Mouse (Mus musculus) stomach, postnatal 0 days (tissue): ENCODE results near the gene Zfp831. TPM values are rescaled to one million over a fixed set of nuclear protein-coding genes. Genes with fewer than 3 reads are reported as not detected.

ENCODE experiments used
- ATAC-seq: fragments of 200-750 bp; cut with Nextera tagmentation; 2 replicates; pipeline ENCODE4 v1.8.0; 2017; ENCODE audit not compliant: low FRiP score, low TSS enrichment
- DNase-seq: peaks from one replicate; pipeline ENCODE4 v3.0.0-alpha.2; 2016; ENCODE audit warnings: low spot score
- H3K27ac ChIP-seq: fragments of 300-500 bp; sonication (generic); replicated peaks from 2 replicates; pipeline ENCODE4 v1.5.1; 2014; ENCODE audit warnings: mild to moderate bottlenecking, control low read depth
- H3K27me3 ChIP-seq: fragments of 300-500 bp; sonication (generic); 2 replicates; pipeline ENCODE4 v1.6.1; 2014; ENCODE audit warnings: low read length; ENCODE audit not compliant: control insufficient read depth, insufficient read depth
- H3K36me3 ChIP-seq: fragments of 300-500 bp; sonication (generic); 2 replicates; pipeline ENCODE4 v1.6.1; 2014; ENCODE audit warnings: low read length, mixed read lengths; ENCODE audit not compliant: control insufficient read depth, insufficient read depth
- H3K4me1 ChIP-seq: fragments of 300-500 bp; sonication (generic); replicated peaks from 2 replicates; pipeline ENCODE4 v1.6.1; 2014; ENCODE audit warnings: antibody characterized with exemption; ENCODE audit not compliant: control insufficient read depth, insufficient read depth
- H3K4me2 ChIP-seq: fragments of 300-500 bp; sonication (generic); replicated peaks from 2 replicates; pipeline ENCODE4 v1.6.1; 2014; ENCODE audit warnings: low read depth, mild to moderate bottlenecking, control low read depth, moderate library complexity
- H3K4me3 ChIP-seq: fragments of 300-500 bp; sonication (generic); 2 replicates; pipeline ENCODE4 v1.5.1; 2014; ENCODE audit warnings: low read depth, low read length, control low read depth
- H3K9ac ChIP-seq: fragments of 300-500 bp; sonication (generic); 2 replicates; pipeline ENCODE4 v1.6.1; 2014; ENCODE audit warnings: mild to moderate bottlenecking, low read length, control low read depth, mixed read lengths
- H3K9me3 ChIP-seq: fragments of 300-500 bp; sonication (generic); 2 replicates; pipeline ENCODE4 v1.6.1; 2016; ENCODE audit warnings: low read length; ENCODE audit not compliant: control insufficient read depth
- CTCF ChIP-seq: IDR thresholded peaks from 2 replicates; pipeline ENCODE4 v1.5.1; 2016; ENCODE audit warnings: antibody characterized with exemption, low read depth, mild to moderate bottlenecking, moderate library complexity
- EP300 ChIP-seq: optimal IDR thresholded peaks from 2 replicates; pipeline ENCODE3; 2016; ENCODE audit warnings: antibody characterized with exemption
- WGBS: fragments of 180-500 bp; shearing (Covaris S2); extraction: QIAGEN DNeasy Blood & Tissue Kit; methylation state at CpG from one replicate; pipeline ENCODE4 v1.1.7; 2014; 5-methylcytosine and 5-hydroxymethylcytosine counted together
- polyA plus RNA-seq: library from polyadenylated mRNA; unstranded; fragments of >200 nt; fragmentation: Nextera tagmentation; extraction: Ambion mirVana; gene quantifications from 2 replicates; pipeline ENCODE4 v1.2.1, GENCODE M21; 2015

The Zfp831 gene
- polyA plus RNA-seq, 1 experiment from 2014 or later = not detected

DNA sequence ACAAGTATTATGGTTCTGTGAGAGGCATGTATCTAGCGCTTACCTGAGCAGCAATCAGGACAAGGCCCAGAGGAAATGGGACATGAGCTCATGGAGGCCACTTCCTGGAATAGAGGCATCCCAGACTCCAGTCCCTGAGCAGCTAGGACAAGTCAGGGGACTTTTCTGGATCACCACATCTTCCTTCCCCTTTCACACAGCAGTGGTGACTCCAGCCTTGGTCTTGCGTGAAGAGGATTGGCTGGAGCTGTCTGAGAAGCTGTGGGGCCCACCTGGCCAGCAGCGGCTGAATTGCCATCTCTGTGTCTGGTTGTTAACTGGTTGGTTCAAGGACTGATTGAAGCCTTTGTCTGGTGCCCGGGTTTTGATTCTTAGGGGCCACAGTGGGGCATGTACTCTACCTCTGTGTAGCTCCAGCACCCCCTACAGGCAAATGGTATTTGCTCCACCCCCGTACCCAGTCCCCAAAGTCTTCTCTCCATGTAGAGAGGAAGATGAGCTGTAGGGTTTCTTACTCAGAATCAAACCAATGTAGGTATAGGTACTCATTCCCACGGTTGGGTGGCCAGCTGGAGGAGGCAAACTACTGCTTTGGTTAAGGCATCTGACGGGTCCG, 15.0 kb downstream of the Zfp831 start:
- no peak overlapping the region for H3K4me3 ChIP-seq
- TF ChIP-seq EP300 = no peak
- 0 out of 2 replicates have a peak, but pooled peaks have one; percentile 24 for TF ChIP-seq CTCF
- no peak for ATAC-seq
- H3K27me3 ChIP-seq = no peaks in the 10 kb centered on the region
- no peaks in the 10 kb centered on the region for H3K9me3 ChIP-seq
- H3K9ac ChIP-seq = no peak overlapping the region
- no peak for DNase-seq
- no peaks in the 10 kb centered on the region for H3K36me3 ChIP-seq
- 78% methylated on average over 8 of the region's 8 CpGs for WGBS
- H3K4me1 ChIP-seq = no peaks in the 10 kb centered on the region
- H3K4me2 ChIP-seq = no peak overlapping the region
- no peak overlapping the region for H3K27ac ChIP-seq

DNA sequence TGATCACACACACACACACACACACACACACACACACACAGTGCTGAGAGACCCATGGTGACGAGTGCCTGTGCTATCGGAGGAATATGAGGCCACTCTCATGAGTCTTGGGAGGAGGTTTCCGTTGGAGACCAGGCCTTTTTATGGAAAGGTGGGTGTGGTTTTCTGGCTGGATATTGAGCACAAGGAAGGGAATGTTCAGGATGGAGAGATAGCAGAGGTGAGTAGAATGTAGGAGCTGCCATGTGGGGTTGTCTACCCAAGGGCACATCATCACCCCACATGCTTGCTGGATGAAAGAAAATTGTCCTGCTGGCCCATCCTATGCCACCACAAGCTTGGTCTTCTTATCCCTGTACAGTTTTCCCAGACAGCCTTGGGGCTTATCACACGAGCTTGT, 16.5 kb downstream of the Zfp831 start:
- DNase-seq = no peak
- H3K9me3 ChIP-seq = no peaks in the 10 kb centered on the region
- no peaks in the 10 kb centered on the region for H3K36me3 ChIP-seq
- H3K4me1 ChIP-seq = no peaks in the 10 kb centered on the region
- TF ChIP-seq CTCF = no peak
- TF ChIP-seq EP300 = no peak
- H3K27me3 ChIP-seq = no peaks in the 10 kb centered on the region
- no peak overlapping the region; the same call in 1 of the 2 replicates for H3K27ac ChIP-seq
- peak; percentile 20 for ATAC-seq
- 67% methylated on average over 4 of the region's 4 CpGs for WGBS
- no peak overlapping the region for H3K4me3 ChIP-seq
- H3K4me2 ChIP-seq = no peak overlapping the region
- no peak overlapping the region for H3K9ac ChIP-seq

DNA sequence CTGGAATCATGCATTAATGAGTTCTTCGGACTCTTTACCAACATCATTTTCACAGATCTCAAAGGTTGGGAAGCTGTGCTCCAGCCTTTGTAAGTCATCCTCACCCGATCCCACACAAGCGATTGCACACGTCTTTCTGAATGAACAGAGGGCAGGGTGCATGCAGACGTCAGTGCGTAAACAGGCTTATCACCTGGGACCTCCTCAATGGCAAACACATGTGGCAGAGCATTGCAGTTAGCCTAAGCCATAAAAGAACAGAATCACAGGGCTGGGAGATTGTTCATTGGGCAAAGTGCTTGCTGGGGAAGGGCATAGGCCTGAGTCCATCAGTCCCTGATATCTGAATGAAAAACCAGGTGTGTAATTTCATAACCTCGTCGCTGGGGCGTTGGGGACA, 17.0 kb downstream of the Zfp831 start:
- H3K27ac ChIP-seq = no peak overlapping the region; the same call in none of the 2 replicates
- ATAC-seq (peak; percentile 96), DNase-seq (peak; percentile 81)
- TF ChIP-seq EP300 = no peak
- TF ChIP-seq CTCF = no peak
- no peaks in the 10 kb centered on the region for H3K27me3 ChIP-seq
- no peaks in the 10 kb centered on the region for H3K9me3 ChIP-seq
- no peak overlapping the region for H3K9ac ChIP-seq
- no peak overlapping the region for H3K4me3 ChIP-seq
- H3K4me1 ChIP-seq = no peaks in the 10 kb centered on the region
- 57% methylated on average over 9 of the region's 9 CpGs for WGBS
- H3K4me2 ChIP-seq = no peak overlapping the region
- no peaks in the 10 kb centered on the region for H3K36me3 ChIP-seq

GRCm38 (mm10) chr2:174661436-174662171, 18.3 kb downstream of the Zfp831 start:
- Histone ChIP-seq H3K4me1 (no peaks in the 10 kb centered on the region), H3K9me3 (no peaks in the 10 kb centered on the region), H3K27me3 (no peaks in the 10 kb centered on the region), H3K4me2 (no peak overlapping the region), H3K9ac (no peak overlapping the region), H3K36me3 (no peaks in the 10 kb centered on the region), H3K27ac (no peak overlapping the region), H3K4me3 (no peak overlapping the region)
- 31% methylated on average over 7 of the region's 7 CpGs for WGBS
- no peak for ATAC-seq
- TF ChIP-seq CTCF (no peak), EP300 (no peak)
- DNase-seq = no peak

GRCm38 (mm10) chr2:174662593-174662992, 19.3 kb downstream of the Zfp831 start:
- no peak overlapping the region for H3K4me3 ChIP-seq
- no peaks in the 10 kb centered on the region for H3K36me3 ChIP-seq
- H3K4me1 ChIP-seq = no peaks in the 10 kb centered on the region
- H3K27me3 ChIP-seq = no peaks in the 10 kb centered on the region
- no peak for TF ChIP-seq CTCF
- TF ChIP-seq EP300 = no peak
- no peak for ATAC-seq
- no peak overlapping the region for H3K4me2 ChIP-seq
- no peaks in the 10 kb centered on the region for H3K9me3 ChIP-seq
- WGBS = 84% methylated on average over 1 of the region's 1 CpGs
- H3K9ac ChIP-seq = no peak overlapping the region
- no peak for DNase-seq
- H3K27ac ChIP-seq = no peak overlapping the region

GRCm38 (mm10) chr2:174665404-174665803, 22.1 kb downstream of the Zfp831 start:
- Histone ChIP-seq H3K4me3 (no peak overlapping the region), H3K9ac (no peak overlapping the region), H3K27ac (no peak overlapping the region), H3K36me3 (no peaks in the 10 kb centered on the region), H3K4me2 (no peak overlapping the region), H3K27me3 (no peaks in the 10 kb centered on the region), H3K4me1 (no peaks in the 10 kb centered on the region), H3K9me3 (no peaks in the 10 kb centered on the region)
- 40% methylated on average over 5 of the region's 5 CpGs for WGBS
- DNase-seq (no peak), ATAC-seq (no peak)
- TF ChIP-seq CTCF (no peak), EP300 (no peak)
